Mouse (Mus musculus) kidney, postnatal 14 days (tissue): ENCODE measurements around the gene Jag1.

ENCODE experiments used
- DNase-seq: peaks from one replicate; pipeline ENCODE4 v3.0.0; 2022; ENCODE audit warnings: mixed read lengths

Gene Jag1

DNA sequence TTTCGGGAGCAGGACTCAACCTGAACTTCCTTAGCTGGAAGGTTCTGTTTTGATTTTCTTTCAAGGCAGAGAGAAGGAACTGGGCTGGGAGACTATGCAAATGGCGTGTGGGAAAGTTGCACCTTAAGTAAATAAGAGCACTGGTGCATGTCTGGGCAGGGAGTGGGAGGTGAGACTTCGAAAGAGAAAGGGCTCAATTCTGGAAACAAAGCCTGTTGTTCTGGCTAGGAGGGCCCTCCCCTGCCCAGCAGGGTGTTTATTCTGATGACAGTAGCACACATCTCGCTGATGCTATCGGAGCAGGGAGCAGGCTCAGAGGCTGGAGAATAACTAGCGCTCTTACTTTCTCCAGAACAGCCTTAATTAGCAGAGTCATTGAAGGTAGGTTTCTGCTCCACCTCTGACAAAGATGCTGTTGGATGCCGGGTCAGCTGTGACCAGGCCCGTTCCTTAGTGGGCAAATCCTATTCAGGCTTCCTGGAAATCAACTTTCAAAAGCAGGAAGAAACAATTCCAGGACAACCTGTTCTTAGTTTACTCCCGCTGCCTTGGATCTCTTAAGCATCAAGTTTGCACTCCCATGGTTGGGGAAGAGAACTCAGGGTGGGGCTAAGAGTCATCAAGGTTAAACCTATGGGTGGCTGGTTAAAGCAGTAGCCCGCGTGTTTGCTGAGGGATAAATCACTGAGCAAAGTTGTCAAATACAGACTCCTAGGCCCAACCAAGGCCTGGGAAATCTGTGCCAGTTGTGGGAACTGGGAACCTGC is 18.0 kb downstream of the Jag1 start:
- DNase-seq: no peak

DNA sequence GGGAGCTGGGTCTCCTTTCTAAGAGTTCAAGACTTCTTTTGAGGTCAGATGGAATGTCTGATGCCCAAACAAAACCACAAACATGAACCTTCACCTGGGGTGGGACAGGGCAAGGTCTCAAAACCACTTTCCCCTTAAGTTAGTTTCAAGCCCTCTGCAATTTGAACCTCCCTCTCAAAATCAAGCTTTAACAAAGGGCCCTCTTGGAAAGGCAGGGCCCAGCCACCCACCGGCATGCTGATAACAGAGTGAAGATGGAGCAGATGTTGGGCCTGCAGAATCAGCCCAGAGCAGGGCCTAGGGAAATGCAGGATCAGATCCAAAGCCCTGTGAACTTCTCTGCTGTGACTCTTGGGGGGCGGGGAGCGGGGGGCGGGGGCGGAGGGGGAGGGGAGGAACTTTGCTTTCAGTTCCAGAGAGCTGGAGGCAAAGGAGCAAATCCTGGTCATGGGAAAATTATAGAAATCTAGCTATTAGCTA is 19.4 kb downstream of the Jag1 start:
- no peak for DNase-seq

DNA sequence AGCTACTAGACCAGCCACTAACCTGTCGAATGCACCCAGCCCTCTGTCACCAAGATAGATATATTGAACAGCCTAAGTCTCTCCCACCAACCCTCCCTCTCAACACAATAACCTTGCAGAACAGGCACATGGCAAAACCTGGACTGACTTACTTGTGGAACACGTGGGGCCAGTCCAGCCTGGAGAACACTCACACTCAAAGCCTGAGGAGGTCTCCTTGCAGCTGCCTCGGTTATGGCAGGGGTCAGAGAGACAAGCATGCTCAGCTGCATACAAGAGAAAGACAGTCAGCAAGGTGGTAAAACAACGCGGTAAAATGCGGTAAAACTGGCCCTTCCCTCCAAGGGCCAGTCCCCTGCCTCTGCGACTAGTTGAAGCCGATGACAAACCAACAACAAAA is 22.1 kb downstream of the Jag1 start:
- no peak for DNase-seq

DNA sequence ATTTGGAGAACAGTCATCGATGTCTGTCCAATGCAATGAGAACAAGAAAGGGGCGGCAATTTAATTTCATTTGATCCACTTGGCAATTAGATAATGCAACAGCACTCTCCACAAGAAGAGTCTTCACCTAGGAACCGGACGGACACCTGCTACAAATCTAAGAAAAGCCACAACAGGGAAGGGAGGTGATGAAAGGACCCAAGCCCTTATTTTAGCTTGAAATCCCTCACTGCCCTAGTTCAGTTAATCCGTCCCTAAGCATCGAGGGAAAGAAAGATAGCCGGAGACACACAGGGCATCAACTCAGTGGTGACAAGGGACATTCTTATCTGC is 23.2 kb downstream of the Jag1 start:
- DNase-seq: no peak

DNA sequence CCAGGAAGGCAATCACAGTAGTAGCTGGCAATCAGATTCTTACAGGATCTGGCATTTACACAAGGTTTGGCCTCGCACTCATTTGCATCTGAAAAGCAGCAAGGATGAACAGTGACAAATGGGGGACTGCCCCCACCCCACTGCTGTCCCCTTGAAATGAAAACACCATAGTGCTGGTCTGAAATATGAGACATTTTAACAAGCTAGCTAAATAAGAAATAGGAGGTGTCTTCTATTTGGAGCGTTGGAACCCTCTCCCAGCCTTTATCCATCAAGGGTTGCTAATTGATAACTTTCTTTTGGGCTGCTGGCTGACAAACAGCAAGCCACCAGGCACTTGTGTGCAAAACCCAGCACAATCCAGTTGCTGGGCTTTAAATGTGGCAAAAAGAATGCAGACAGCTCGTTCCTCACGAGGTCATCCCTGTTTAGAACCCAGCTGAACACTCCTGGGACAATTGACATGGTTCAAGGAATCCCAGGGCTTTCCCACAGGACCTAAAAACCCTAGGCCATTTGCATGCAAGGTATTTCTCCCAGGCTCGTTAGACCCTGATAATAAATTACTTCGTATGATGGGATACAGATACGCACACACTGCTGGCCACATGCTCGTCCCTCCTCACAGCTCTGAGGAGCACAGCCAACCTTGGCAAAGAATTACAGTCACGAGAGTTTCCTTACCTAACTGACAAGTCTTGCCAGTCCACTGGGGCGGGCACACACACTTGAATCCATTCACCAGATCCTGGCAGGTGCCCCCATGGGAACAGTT is 23.7 kb downstream of the Jag1 start:
- DNase-seq: no peak

DNA sequence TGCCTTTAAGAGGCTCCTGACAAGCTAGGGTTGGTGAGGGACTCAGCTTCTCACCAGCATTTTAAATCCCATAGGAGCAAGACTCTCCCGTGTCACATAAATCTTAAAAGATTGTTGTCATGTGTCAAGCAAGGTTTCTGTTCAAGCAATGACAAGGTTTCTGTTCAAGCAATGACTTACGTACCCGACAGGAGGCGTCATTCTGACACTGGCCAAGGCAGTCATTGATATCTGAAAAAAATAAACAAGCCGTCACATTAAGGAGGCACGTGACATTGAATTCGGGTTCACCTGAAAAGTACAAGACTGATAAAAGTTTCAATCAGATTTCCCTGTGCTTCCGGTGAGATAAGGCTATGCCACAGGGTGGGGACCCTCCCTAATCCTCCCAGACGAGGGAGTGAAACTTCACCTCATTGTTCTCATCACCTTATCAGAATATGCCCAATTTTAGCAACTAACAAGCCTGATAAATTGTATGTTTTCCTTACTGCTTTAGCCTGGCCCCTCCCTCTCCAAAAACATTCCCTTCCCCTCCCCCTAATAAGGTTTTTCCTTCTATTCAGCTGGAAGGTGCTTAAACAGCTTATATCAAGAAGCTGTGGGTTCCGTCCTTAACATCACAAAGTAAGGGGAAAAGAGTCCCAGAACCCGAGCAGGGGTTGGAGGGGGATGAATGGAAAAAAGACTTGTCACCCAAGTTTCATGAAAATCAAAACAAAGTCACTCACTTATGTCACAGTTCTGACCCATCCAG is 24.5 kb downstream of the Jag1 start:
- no peak for DNase-seq

DNA sequence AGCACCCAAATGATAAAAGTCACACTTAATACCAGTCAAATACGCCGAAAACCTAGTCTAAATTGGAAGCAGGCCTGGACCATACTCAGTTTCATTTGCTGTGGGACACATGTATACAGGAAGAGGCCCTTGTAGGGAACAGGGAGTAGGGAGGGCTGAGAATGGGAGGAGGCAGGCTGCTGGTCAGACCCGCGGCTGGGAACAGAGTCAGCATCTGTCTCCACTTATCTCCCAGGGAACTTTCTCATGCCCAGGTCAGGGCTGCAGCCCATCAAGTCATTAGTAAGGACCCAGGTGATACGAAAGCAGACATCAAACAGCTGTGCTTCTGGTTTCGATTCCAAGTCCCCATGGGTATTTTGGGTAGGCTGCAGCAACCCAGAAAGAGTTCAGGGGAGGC is 28.7 kb downstream of the Jag1 start:
- DNase-seq: no peak

DNA sequence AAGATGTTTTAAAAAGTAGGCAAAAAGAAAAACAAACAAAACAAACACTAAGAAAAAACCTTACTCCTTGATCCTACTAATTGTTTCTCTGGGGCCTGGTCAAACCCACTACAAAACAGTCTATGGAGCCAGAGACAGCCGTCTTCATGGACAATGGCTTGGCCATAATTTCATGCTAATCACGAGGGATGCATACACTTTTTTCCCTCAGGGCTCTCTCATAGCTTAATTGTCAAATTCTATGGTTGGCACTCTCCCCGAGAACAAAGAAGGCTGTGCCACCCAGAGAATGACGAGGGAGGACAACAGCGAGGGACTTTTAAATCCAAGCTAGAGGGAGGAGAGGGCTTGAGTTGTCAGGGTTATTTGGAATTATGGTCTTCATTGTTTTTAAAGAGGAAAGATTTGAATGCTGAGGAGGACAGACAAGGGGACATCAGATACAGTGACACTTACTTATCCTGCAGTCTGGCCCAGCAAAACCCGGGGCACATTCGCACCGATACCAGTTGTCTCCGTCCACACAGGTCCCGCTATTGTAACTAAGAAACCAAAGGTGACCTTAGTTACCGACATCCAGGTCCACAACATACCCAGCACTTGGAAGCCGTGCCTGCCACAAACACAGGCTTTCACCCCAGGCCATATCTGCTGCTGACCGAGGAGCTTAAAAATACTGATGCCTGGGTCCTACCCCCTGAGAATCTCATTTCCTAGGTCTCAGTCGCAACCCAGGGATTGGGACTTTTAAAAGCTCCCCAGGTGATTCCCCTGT is 29.6 kb downstream of the Jag1 start:
- DNase-seq: no peak

DNA sequence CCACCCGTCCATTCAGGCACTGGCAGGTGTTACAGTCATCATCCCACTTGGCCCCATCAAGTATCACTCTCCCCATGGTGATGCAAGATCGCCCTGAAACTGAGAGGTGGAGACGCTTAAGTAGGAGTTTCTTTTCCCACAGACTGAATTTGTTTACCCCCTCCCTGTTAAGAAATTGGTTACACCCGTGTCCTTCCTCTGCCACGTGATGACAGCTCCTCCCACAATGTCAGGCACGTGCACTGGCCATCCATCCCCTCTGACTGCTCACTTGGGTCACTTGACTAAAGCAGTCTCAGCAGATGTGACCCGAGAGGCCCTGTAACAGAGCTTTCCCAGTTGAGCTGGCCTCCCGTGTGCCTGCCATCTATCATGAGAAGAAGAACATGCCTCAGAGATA is 31.2 kb downstream of the Jag1 start:
- DNase-seq: no peak

DNA sequence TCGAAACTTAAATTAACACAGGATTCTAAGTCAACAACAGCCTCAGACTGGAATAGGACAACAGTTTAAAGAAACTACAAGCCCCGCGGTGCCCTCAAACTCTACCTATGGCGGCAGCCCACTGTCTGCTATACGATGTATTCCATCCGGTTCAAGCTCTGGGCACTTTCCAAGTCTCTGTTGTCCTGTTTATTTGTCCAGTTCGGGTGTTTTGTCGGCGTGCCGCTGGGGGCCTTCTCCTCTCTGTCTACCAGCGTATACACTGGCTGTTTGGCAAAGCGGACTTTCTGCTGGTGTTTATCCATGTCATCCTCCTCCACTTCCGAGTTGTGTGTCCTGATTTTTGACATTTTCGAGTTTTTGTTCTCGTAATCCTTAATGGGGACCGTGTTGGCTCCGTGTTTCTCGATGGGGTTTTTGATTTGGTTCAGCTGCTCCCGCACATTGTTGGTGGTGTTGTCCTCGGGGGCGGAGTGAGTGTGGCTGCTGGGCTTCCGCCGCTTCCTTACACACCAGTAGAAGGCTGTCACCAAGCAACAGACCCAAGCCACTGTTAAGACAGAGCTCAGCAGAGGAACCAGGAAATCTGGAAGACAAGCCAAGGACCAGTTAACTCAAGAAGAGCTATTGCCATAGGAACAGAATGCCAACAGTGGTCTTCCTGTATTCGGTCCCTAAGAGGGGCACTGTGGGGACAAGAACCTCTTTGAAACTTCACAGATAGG is 33.4 kb downstream of the Jag1 start:
- peak; percentile 70 for DNase-seq

DNA sequence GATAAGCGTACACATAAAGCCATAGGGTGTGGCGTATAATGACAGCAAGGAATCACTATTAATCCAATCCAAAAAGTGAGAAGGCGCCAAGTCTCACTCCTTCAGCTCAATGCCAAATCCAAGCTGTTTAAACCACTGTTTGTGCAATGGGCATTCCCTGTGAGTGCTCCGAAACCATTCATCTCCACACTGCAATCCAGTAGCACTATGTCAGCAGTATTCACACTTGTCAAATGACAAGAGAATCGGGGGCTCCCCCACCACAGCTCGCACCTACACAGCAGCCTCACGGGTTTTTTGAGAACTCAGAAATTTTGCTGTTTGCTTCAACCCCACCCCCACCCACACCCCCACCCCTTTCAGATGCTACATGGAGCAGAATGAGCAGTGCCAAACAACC is 35.4 kb downstream of the Jag1 start:
- no peak for DNase-seq

DNA sequence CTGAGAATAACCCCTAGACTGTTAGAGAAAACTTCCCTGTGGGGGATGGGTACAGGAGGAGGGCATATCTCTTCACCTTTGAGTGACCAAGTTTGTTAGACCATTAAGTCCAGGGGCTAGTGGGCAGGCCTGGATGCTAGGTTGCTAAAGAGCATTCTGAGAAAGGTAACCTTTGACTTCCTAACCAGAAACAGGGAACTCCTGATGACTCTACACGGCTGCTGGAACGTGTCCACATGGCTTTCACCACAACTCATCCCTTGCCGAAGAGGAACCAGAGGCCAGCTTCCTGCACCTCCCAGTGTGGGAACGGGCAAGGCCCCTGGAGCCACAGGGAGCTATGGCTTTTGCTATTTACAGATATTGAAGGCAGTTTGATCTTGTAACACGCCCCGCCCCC is 36.0 kb downstream of the Jag1 start:
- peak; percentile 61 for DNase-seq

DNA sequence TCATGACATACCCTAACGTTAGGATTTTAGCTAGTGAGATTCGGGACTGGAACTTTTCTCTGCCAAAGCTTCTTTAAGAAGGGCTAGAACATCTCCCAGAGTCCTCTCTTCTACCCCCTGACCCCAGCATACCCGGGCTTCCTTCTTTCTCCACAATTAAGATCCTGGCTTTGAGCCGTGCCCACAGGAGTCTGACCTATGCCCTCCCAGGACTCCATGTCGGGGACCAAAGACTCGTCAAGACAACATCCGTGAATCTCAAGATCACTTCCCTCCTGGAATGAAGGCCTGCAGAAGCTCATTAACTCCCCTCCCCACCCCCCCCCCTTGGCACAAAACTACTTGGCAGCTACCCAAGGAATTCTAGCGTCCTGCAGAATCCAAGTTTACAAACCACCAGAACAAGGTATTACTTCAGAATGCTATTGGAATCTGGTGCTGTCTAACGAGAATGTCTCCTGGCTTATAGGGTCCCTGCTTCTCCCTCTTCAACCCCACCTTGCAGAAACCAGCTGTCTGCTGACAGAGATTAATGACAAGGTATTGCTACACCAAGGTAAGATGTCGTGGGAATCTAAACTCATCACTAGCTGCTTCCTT is 36.6 kb downstream of the Jag1 start:
- DNase-seq: peak; percentile 55

DNA sequence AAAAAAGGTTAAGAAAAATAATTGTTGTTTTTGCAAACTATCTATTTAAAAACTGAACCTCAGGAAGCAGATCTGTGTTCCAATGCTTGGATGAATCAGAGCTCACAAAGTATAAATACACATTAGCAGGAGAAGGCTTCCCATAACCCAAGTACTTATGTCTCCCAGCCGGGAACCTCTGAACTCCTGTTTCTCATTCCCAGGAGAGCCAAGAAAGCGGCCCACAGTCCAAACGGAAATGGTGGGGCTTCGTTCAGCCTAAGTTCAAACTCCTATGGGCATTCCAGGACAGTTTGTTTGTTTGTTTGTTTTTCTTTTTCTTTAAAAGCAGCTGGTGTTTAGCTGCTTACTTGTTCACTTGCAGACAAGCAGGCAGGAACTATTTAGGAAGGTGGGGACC is 37.7 kb downstream of the Jag1 start:
- peak; percentile 47 for DNase-seq

DNA sequence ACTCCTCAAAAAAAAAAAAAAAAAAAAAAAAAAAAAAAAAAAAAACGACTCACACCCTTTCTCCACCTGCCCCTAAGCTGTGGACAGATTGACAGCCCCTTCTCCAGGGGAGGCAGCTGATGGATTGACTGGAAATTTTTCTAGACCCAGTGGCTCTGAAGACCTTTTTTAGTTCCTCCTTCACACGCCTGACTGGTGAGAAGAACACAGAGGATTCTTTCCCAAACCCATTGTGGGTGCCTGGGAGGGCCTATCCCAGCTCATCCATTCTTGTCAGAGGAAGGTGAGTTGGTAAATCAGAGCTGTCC is 42.2 kb downstream of the Jag1 start:
- DNase-seq: no peak

DNA sequence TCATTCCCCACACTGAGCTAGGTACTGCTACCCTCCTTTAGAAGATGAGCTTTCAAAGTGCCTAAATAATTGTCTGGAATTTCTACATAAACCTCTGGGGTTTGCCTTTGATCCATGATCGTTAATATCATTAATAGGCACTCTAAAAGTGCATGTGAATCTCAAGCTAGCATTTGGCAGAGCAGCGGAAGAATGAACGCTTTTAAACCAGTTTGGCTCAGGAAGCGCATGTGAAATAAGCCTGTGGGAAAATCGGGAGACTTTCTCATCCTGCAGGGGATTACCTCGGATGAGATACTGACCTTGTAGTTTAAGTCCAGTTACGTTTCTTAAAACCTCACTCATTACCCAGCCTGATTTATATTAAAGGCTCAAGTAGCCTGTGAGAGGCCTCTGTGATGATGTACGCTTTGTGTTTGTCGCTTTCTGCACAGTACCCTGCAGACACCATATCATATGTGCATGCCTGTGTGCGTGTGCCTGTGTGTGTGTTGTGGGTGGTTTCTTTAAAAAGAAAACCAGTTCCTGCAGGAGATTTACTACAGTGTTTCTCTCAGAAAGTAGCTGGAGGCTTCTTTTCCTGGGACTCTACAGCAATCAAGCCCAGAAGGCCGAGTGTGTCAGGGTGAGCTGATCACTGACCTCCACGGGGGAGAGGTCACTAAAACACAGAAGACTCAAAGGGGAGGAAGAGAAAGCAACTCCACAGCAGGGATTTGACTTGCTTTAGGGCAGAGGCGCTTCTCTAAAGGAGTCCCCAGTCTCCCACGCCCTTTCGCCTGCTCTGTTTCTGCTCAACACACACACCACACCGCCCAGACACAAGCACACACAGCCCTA is 42.8 kb downstream of the Jag1 start:
- DNase-seq: no peak

DNA sequence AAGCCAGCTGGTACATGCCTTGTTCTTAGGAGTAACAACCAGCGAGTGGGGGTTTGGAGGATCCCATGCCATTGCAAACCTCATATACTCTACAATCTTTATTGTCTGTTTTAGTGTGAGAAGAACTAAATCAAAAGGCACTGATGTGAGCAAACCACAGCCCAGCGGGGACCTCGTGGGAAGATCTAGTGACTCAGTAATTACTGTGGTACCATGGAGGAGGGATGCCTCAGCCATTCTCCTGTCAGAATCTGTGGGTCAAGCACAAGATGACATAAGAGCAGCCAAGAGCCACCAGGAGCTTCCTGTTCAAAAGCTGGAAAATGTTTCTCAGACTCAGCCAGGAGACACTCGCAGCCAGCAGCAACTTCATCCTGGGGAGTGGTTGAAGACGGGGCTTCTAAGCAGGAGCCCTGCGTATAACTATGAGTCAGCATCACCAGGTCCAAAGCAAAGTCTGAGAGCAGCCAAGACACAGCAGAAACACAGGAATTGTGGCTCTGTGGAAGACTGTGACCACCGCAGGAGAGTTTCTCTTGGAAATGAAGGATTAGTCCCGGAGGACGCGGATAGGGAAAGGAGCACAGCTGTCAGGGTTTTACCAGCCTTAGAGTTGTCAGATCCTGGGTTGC is 48.8 kb downstream of the Jag1 start:
- no peak for DNase-seq

DNA sequence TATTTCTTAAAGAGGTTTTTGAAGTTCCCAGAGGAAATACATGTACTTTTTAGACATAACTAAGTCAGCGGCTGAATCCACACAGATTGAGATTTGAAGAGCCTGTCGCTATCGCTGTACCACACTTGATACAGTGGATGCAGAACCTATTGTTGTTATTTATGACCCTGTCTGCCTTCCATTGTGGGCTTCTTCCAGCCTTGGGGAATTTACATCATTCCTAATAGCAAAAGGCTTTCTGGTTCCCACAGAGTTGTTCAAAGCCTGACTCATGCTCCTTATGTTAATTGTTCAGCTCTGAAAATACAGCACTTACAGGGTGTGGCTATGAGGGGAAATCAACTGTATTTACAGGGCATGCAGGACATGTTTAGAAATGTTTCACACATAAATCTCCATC is 51.9 kb downstream of the Jag1 start:
- no peak for DNase-seq

DNA sequence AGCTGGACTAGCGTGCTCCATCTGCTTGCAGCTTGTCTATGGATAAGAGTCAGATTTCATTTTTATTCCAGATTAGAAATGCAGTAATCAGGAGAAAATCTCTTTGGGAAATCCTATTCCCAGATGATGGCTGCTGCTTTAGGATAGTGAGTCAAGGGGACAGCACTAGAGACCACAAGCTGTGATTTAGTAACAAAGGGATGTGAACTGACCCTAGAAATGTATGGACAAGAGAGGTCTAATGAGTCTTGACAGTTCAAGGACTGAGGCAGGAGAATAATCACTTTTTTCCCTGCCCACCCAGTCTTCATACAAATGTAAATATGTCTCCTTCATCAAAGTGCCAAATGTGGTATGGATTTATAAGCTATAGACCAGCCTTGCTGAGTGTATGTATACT is 52.6 kb downstream of the Jag1 start:
- DNase-seq: no peak

DNA sequence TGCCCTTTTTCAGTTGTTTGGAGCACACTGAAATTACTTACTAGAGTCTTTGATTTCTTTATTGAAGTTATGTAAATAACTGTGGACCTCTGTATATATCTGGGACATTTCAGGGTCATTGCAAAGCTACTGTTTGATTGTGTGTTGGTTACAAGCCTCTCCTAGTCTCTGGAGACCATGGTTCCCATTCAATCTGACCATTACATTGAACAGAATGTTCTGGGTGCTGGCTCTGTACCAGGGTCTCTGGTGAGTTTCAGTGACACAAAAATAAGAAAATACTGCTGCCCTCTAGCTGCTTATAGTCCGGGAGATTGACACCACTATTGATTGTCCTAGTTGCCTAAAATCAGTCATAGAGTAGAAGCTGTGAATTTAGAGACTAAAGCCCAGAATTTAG is 66.5 kb downstream of the Jag1 start:
- DNase-seq: no peak

DNA sequence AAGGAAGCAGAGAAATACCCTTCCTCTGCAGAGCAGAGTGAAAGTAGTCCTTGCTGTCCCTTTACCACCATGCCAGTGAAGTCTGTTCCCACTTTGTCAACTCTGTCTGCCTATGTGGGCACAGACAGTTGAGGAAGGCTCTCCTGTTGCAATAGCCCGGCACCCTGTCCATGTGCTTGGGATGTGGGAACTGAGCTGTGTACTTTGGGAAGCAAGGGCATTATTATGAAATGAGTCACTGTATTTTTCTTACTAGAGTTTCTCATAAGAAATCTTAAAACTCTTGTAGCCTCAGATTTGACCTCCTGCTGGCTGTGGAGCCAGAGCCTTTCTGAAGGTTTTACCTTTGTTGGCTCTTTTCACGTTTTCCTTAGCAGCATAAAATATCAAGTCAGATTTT is 67.1 kb downstream of the Jag1 start:
- no peak for DNase-seq
